Comparison of ENCODE assay signal across 8 mouse cellular contexts in genomic region chr16:50428871-50429691, GRCm38 (mm10). TPM values are rescaled to one million over a fixed set of nuclear protein-coding genes. Genes with fewer than 3 reads are reported as not detected.
DNase-seq lines count a peak whose midpoint lies in the region; ATAC-seq and TF ChIP-seq lines count a peak whose summit lies in the region.

No protein-coding gene starts in this region.

- no peak for TF ChIP-seq POLR2A in bone marrow, adult 2 months (IDR thresholded peaks at IDR 0.05; ENCODE audit: borderline replicate concordance, control insufficient read depth, low read depth, low read length)

- H3K4me1 ChIP-seq in bone marrow, adult 2 months (ENCODE audit: control insufficient read depth, insufficient read depth, low read length), result no peaks in the 10 kb centered on the region
- peaks cover 14% of the 10 kb centered on the region for H3K4me1 ChIP-seq in forebrain, embryonic 10.5 days
- no peaks in the 10 kb centered on the region for H3K4me1 ChIP-seq in hindbrain, postnatal 0 days (ENCODE audit: insufficient read depth, low read length)

- H3K9ac ChIP-seq in hindbrain, postnatal 0 days (replicated peaks; ENCODE audit: low read length), result peak overlapping the region; percentile 74

- ATAC-seq in hindbrain, postnatal 0 days, result peak; percentile 6; the same call in 1 of the 2 replicates

- H3K27me3 ChIP-seq in forebrain, embryonic 10.5 days (ENCODE audit: poor library complexity, severe bottlenecking), result no peaks in the 10 kb centered on the region
- no peaks in the 10 kb centered on the region for H3K27me3 ChIP-seq in hindbrain, postnatal 0 days (ENCODE audit: insufficient read depth, low read length)

- no peak overlapping the region for H3K27ac ChIP-seq in bone marrow, adult 2 months (ENCODE audit: control insufficient read depth, insufficient read depth, low read depth, low read length, poor library complexity)
- peak overlapping the region; percentile 96 for H3K27ac ChIP-seq in forebrain, embryonic 10.5 days
- H3K27ac ChIP-seq in hindbrain, postnatal 0 days, result peak overlapping the region; percentile 68

- WGBS in bone marrow, adult 2 months, result 11% methylated on average over 23 of the region's 23 CpGs
- WGBS in forebrain, embryonic 10.5 days, result 3% methylated on average over 23 of the region's 23 CpGs
- WGBS in hindbrain, postnatal 0 days, result 4% methylated on average over 23 of the region's 23 CpGs

- H3K36me3 ChIP-seq in forebrain, embryonic 10.5 days (replicated peaks), result peaks cover 8% of the 10 kb centered on the region
- no peaks in the 10 kb centered on the region for H3K36me3 ChIP-seq in hindbrain, postnatal 0 days (ENCODE audit: insufficient read depth, low read length)

- no peaks in the 10 kb centered on the region for H3K9me3 ChIP-seq in forebrain, embryonic 10.5 days
- no peaks in the 10 kb centered on the region for H3K9me3 ChIP-seq in hindbrain, postnatal 0 days (ENCODE audit: low read length)

- peak overlapping the region; percentile 94 for H3K4me2 ChIP-seq in hindbrain, postnatal 0 days (ENCODE audit: low read depth, low read length)

- TF ChIP-seq CTCF in bone marrow, adult 2 months (IDR thresholded peaks at IDR 0.05; ENCODE audit: control insufficient read depth, insufficient read depth, low read length), result no peak
- TF ChIP-seq CTCF in hindbrain, postnatal 0 days (IDR thresholded peaks at IDR 0.05; ENCODE audit: low read depth), result peak; percentile 40

- peak overlapping the region; percentile 78 for H3K4me3 ChIP-seq in bone marrow, adult 2 months (replicated peaks; ENCODE audit: control insufficient read depth, low read depth, low read length)
- peak overlapping the region; percentile 93 for H3K4me3 ChIP-seq in forebrain, embryonic 10.5 days
- peak overlapping the region; percentile 72 for H3K4me3 ChIP-seq in hindbrain, postnatal 0 days (ENCODE audit: low read length)

- DNase-seq in left cerebral cortex, adult 18-20 months (ENCODE audit: low spot score in 2 of 2), result peak; percentile 4 to 12
- DNase-seq in left cerebral cortex, adult 11 months (ENCODE audit: low spot score), result no peak
- DNase-seq in forebrain, embryonic 10.5 days (ENCODE audit: extremely low spot score, low spot score), result peak; percentile 40
- DNase-seq in hindbrain, postnatal 0 days (ENCODE audit: low spot score), result peak; percentile 22
- DNase-seq in liver, result peak; percentile 12
- peak; percentile 32 for DNase-seq in naive thymus-derived CD4-positive, alpha-beta T cell, adult 2 months (ENCODE audit: low read depth)
- peak; percentile 58 for DNase-seq in yolk sac, embryonic 10.5 days (ENCODE audit: low spot score)

RNA-seq across cellular contexts. Expression of gene Bbx, which starts 3.1 kb away (rescaled TPM):
- 10 to 100 TPM; 23.8 to 25.4 TPM for total RNA-seq in left cerebral cortex, adult 18-20 months (2021)
- 3.1 and 10.5 TPM in 2 replicates for polyA plus RNA-seq in bone marrow, adult 2 months (2011; ENCODE audit: insufficient read depth, insufficient read length, low replicate concordance, missing spikeins)
- polyA plus RNA-seq in forebrain, embryonic 10.5 days (2016; fragmentation: Nextera tagmentation; extraction: Ambion mirVana), result 39.1 and 39.4 TPM in 2 replicates
- 15.5 and 16.4 TPM in 2 replicates for total RNA-seq in hindbrain, postnatal 0 days (2014; rRNA removed)
- polyA plus RNA-seq in hindbrain, postnatal 0 days (2015; fragmentation: Nextera tagmentation; extraction: Ambion mirVana), result 17.9 and 19.9 TPM in 2 replicates
